Mouse (Mus musculus): ENCODE measurements around the gene Gtf3c5. TPM values are rescaled to one million over a fixed set of nuclear protein-coding genes. Genes with fewer than 3 reads are reported as not detected.

The Gtf3c5 gene
- total RNA-seq, 2 experiments from 2014 or later: 14.8 TPM

- peak; percentile 61 to 85 for DNase-seq (ENCODE audit: low spot score in 2 of 2)
These were observed 66.2 kb downstream of the Gtf3c5 start for GRCm38 (mm10) chr2:28517206-28517909.

Small RNA genes lying within 50 kb of the gene (microRNA-seq; reads per million reads assigned to microRNA genes)
- not detected for gene Gm22824

Other genes with a start within 250 kb of the Gtf3c5 start
- gene Ppp1r26, start 137.0 kb downstream of the Gtf3c5 start, total RNA-seq (2021): 1 to 10 TPM; 5.7 to 7.9 TPM
- under 1 TPM in 1 of 2 experiments, not detected in 1; 0.44 TPM for gene 1700007K13Rik, start 117.4 kb downstream of the Gtf3c5 start, total RNA-seq (2021)
- 10 to 100 TPM; 35.6 to 39.2 TPM for gene Mrps2, start 115.7 kb downstream of the Gtf3c5 start, total RNA-seq (2021)
- 1 to 10 TPM; 3.0 to 5.1 TPM for gene Gbgt1, start 86.9 kb downstream of the Gtf3c5 start, total RNA-seq (2021)
- 1 to 10 TPM; 1.7 to 2.7 TPM for gene Gm10134, start 77.7 kb downstream of the Gtf3c5 start, total RNA-seq (2021)
- gene Ralgds, start 70.6 kb downstream of the Gtf3c5 start, total RNA-seq (2021): 10 to 100 TPM; 68.2 to 79.3 TPM
- gene Cel, start 20.3 kb downstream of the Gtf3c5 start, total RNA-seq (2021): not detected
- under 1 TPM in 1 of 2 experiments, not detected in 1; 0.60 TPM for gene Gfi1b, start 38.2 kb upstream of the Gtf3c5 start, total RNA-seq (2021)
- gene Tsc1, start 57.5 kb upstream of the Gtf3c5 start, total RNA-seq (2021): 10 to 100 TPM; 21.9 to 22.3 TPM
- gene Spaca9, start 116.0 kb upstream of the Gtf3c5 start, total RNA-seq (2021): under 1 TPM in 1 of 2 experiments, not detected in 1; 0.88 TPM
- gene Ak8, start 116.4 kb upstream of the Gtf3c5 start, total RNA-seq (2021): under 1 TPM in 1 of 2 experiments, not detected in 1; 0.23 TPM

All from gastrocnemius, postnatal 4 days (tissue).